Mouse (Mus musculus): Measurements from ENCODE around the gene Atp13a4.

Gene Atp13a4

GRCm38 (mm10) chr16:29463798-29464197, 80.9 kb downstream of the Atp13a4 start:
- no peak for DNase-seq (ENCODE audit: low read depth)

GRCm38 (mm10) chr16:29459331-29459730, 85.3 kb downstream of the Atp13a4 start:
- no peak for DNase-seq (ENCODE audit: low read depth)

GRCm38 (mm10) chr16:29456851-29457250, 87.8 kb downstream of the Atp13a4 start:
- DNase-seq (ENCODE audit: low read depth), result no peak

GRCm38 (mm10) chr16:29453282-29453681, 91.4 kb downstream of the Atp13a4 start:
- DNase-seq (ENCODE audit: low read depth), result peak; percentile 10

- DNase-seq (ENCODE audit: low read depth), result peak; percentile 74
These were observed 93.0 kb downstream of the Atp13a4 start for GRCm38 (mm10) chr16:29451706-29452105.

- no peak for DNase-seq (ENCODE audit: low read depth)
These were observed 102.5 kb downstream of the Atp13a4 start for GRCm38 (mm10) chr16:29442126-29442525.

GRCm38 (mm10) chr16:29441405-29441985, 103.2 kb downstream of the Atp13a4 start:
- DNase-seq (ENCODE audit: low read depth), result no peak

- no peak for DNase-seq (ENCODE audit: low read depth)
These were observed 106.6 kb downstream of the Atp13a4 start for GRCm38 (mm10) chr16:29438045-29438444.

GRCm38 (mm10) chr16:29435746-29436145, 108.9 kb downstream of the Atp13a4 start:
- no peak for DNase-seq (ENCODE audit: low read depth)

- peak; percentile 37 for DNase-seq (ENCODE audit: low read depth)
These were observed 110.0 kb downstream of the Atp13a4 start for GRCm38 (mm10) chr16:29434712-29435111.

- no peak for DNase-seq (ENCODE audit: low read depth)
These were observed 129.8 kb downstream of the Atp13a4 start for GRCm38 (mm10) chr16:29414822-29415221.

GRCm38 (mm10) chr16:29407319-29407718, 137.3 kb downstream of the Atp13a4 start:
- no peak for DNase-seq (ENCODE audit: low read depth)

- no peak for DNase-seq (ENCODE audit: low read depth)
These were observed 145.6 kb downstream of the Atp13a4 start for GRCm38 (mm10) chr16:29399079-29399478.

- DNase-seq (ENCODE audit: low read depth), result no peak
These were observed 159.9 kb downstream of the Atp13a4 start for GRCm38 (mm10) chr16:29384781-29385180.

GRCm38 (mm10) chr16:29378458-29378857, 166.2 kb downstream of the Atp13a4 start, which contains the start of gene Atp13a5:
Atp13a5 (minus strand) TSS chr16:29378732.
- no peak for DNase-seq (ENCODE audit: low read depth)

- DNase-seq (ENCODE audit: low read depth), result no peak
These were observed 170.0 kb downstream of the Atp13a4 start for GRCm38 (mm10) chr16:29374636-29375035.
